ENCODE assay signal across 16 mouse cellular contexts in genomic region chr3:149484319-149484718, GRCm38 (mm10).
"Had no signal": no experiment of that assay in that cellular context is flagged by ENCODE, and none has a peak within 500 bp of the region (broad histone marks: within the 10 kb centered on the region; RNA-seq: fewer than 3 reads in every experiment).

No protein-coding gene starts in this region.

- DNase-seq: liver, postnatal 0 days; lung, adult 2 months; lung, postnatal 14 days; lung, postnatal 36 days; midbrain, embryonic 14.5 days; right cerebral cortex, postnatal 25 days; right cerebral cortex, postnatal 4 days; spleen, adult 18-20 months; thymus, adult 18-20 months; thymus, postnatal 14 days; thymus, postnatal 36 days had no signal

- H3K9me3 ChIP-seq: lung, embryonic 15.5 days; midbrain, embryonic 12.5 days; neural tube, embryonic 12.5 days had no signal

- H3K4me1 ChIP-seq: lung, embryonic 15.5 days; megakaryocyte, embryonic 14.5 days; neural tube, embryonic 12.5 days had no signal

- H3K27ac ChIP-seq: lung, embryonic 15.5 days; macrophage; midbrain, embryonic 12.5 days; neural tube, embryonic 12.5 days had no signal

- H3K4me3 ChIP-seq: lung, embryonic 15.5 days; megakaryocyte, embryonic 14.5 days; midbrain, embryonic 12.5 days; neural tube, embryonic 12.5 days had no signal

- H3K36me3 ChIP-seq: lung, embryonic 15.5 days; midbrain, embryonic 12.5 days; neural tube, embryonic 12.5 days had no signal

- H3K9ac ChIP-seq: liver, postnatal 0 days; lung, embryonic 15.5 days; midbrain, embryonic 12.5 days; neural tube, embryonic 12.5 days had no signal

- H3K27me3 ChIP-seq: lung, embryonic 15.5 days; megakaryocyte, embryonic 14.5 days; midbrain, embryonic 12.5 days; neural tube, embryonic 12.5 days had no signal
